Mouse (Mus musculus): ENCODE results near the gene Cyp4f16.
"Not testable (repeated sequence)": the region's sequence is repeated elsewhere in the genome, so short reads cannot be mapped to it uniquely, and the experiment has no call there.

GRCm38 (mm10) chr17:32563301-32563700 is 26.9 kb downstream of the Cyp4f16 start:
- TF ChIP-seq CTCF (IDR thresholded peaks at IDR 0.05; ENCODE audit: extremely low read depth, insufficient read length, insufficient replicate concordance, low read depth, low read length); POLR2A (IDR thresholded peaks at IDR 0.05; ENCODE audit: low read depth, low read length): not testable (repeated sequence)
